Mouse (Mus musculus) fibroblast of lung, adult 2 months (primary cell): ENCODE results near the gene Wdr4.

Experiments used
- DNase-seq: peaks from one replicate; pipeline ENCODE4 v3.0.0-alpha.2; 2011; ENCODE audit warnings: low read depth

The Wdr4 gene

DNA sequence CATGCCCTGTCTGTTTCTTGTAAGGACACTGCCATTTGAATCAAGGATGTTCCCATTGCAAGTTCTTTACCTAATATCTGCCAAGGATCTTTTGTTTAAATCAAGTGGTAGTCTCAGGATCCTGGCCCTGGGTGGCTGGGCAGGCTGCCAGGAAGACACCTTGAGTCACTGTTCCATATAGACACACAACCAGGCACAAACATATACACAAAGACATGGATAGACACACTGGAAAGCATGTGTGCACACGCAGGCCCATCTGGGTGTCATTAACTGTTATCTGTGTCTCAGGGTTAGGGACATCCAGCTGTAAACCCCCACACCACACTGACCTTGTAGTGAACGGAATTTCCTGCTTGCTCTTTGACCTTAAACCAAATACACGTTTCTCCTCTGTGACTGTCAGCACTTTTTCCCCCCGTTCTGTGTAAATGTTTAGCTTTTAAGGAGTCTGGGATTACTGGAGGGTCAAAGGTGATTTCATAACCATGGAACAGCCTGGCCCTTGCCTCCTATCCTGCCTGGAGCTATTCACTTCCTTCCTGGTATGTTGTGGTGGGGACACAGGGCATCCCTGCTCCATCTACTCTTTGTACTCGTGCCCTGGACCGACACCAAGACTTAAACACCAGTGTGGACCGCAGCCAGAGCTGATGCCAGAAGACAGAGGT is 74.6 kb downstream of the Wdr4 start:
- DNase-seq, result no peak
